Mouse (Mus musculus) brain, embryonic 18.5 days (tissue): ENCODE measurements around the gene Blmh.
"Not testable (repeated sequence)": the region's sequence is repeated elsewhere in the genome, so short reads cannot be mapped to it uniquely, and the experiment has no call there.

Source experiments
- DNase-seq: peaks from one replicate; pipeline ENCODE4 v3.0.0-alpha.2; 2012; ENCODE audit warnings: low read depth, low spot score

The Blmh gene

GRCm38 (mm10) chr11:76916539-76917229 is 7.9 kb upstream of the Blmh start:
- DNase-seq: no peak

GRCm38 (mm10) chr11:76917230-76917548 is 7.4 kb upstream of the Blmh start:
- DNase-seq: no peak

- no peak for DNase-seq
Measured at GRCm38 (mm10) chr11:76920607-76921006, 4.0 kb upstream of the Blmh start.

- DNase-seq: not testable (repeated sequence)
Measured at GRCm38 (mm10) chr11:76928586-76928985, 4.0 kb downstream of the Blmh start.

GRCm38 (mm10) chr11:76933209-76933608 is 8.6 kb downstream of the Blmh start:
- DNase-seq: no peak

GRCm38 (mm10) chr11:76936578-76936977 is 12.0 kb downstream of the Blmh start:
- no peak for DNase-seq

GRCm38 (mm10) chr11:76944839-76945238 is 20.2 kb downstream of the Blmh start:
- no peak for DNase-seq

- DNase-seq: peak; percentile 66
Measured at GRCm38 (mm10) chr11:76945386-76946202, 21.0 kb downstream of the Blmh start.

- DNase-seq: no peak
Measured at GRCm38 (mm10) chr11:76946203-76946585, 21.6 kb downstream of the Blmh start.

GRCm38 (mm10) chr11:76953536-76953935 is 28.9 kb downstream of the Blmh start:
- DNase-seq: no peak

GRCm38 (mm10) chr11:76965703-76966102 is 41.1 kb downstream of the Blmh start:
- no peak for DNase-seq

GRCm38 (mm10) chr11:76970328-76970727 is 45.7 kb downstream of the Blmh start:
- no peak for DNase-seq

GRCm38 (mm10) chr11:76974680-76975319 is 50.2 kb downstream of the Blmh start:
- DNase-seq: no peak

GRCm38 (mm10) chr11:76981570-76982141 is 57.0 kb downstream of the Blmh start:
- no peak for DNase-seq

- DNase-seq: no peak
Measured at GRCm38 (mm10) chr11:76982415-76982814, 57.8 kb downstream of the Blmh start.

- no peak for DNase-seq
Measured at GRCm38 (mm10) chr11:76983641-76984040, 59.0 kb downstream of the Blmh start.

- no peak for DNase-seq
Measured at GRCm38 (mm10) chr11:76984173-76984572, 59.6 kb downstream of the Blmh start.

GRCm38 (mm10) chr11:76990839-76991238 is 66.2 kb downstream of the Blmh start:
- no peak for DNase-seq

- DNase-seq: no peak
Measured at GRCm38 (mm10) chr11:76992886-76993285, 68.3 kb downstream of the Blmh start.

- DNase-seq: no peak
Measured at GRCm38 (mm10) chr11:76995966-76996672, 71.5 kb downstream of the Blmh start.

GRCm38 (mm10) chr11:76997305-76997704 is 72.7 kb downstream of the Blmh start:
- DNase-seq: no peak
